Mouse (Mus musculus) ovary, adult 10 weeks (tissue): Measurements from ENCODE around the gene Ppil4. TPM values are rescaled to one million over a fixed set of nuclear protein-coding genes. Genes with fewer than 3 reads are reported as not detected.

Source experiments
- polyA plus RNA-seq: library from polyadenylated mRNA; stranded (reverse); fragments of 350-450 nt; fragmentation: Illumina TruSeq; extraction: RNeasy Lipid Tissue Mini Kit (QIAGEN cat#74804); gene quantifications from one replicate; pipeline ENCODE4 v1.2.3, GENCODE M21; 2014

Ppil4 gene
- polyA plus RNA-seq, result 107 TPM

DNA sequence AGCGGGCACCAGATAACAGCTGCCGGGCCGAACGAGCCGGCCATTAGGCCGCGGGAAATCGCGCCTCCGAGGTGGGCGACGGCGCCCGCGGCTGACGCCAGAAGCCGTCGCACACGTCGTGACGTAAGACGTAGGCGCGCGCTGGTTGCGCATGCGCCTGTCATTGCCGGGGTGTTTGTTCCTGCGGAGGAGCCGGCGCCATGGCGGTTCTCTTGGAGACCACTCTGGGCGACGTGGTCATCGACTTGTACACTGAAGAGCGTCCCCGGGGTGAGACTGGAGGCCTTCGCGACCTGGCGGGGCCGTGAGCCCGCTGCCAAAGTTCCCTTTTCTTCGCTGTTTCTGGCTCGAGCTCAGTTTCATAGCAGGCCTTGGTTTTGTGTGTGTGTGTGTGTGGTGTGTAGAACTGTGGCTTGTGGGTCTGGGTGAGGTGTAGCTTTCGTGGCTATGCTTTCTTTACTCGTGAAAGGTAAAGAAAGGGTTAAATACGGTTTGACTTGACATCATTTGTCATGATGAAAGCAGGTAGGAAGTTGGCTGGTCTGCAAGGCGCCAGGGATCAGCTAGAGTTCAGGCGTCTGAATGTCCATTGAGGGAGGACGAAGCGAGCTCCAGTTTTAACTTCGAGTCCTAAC lies at the start of gene Ppil4, which contains the start of gene Ginm1:
Gene Ppil4, plus strand, starts transcription at position 141 of the 635 bp plus-strand sequence.
Gene Ginm1, minus strand, starts transcription at position 74 of the 635 bp plus-strand sequence.

DNA sequence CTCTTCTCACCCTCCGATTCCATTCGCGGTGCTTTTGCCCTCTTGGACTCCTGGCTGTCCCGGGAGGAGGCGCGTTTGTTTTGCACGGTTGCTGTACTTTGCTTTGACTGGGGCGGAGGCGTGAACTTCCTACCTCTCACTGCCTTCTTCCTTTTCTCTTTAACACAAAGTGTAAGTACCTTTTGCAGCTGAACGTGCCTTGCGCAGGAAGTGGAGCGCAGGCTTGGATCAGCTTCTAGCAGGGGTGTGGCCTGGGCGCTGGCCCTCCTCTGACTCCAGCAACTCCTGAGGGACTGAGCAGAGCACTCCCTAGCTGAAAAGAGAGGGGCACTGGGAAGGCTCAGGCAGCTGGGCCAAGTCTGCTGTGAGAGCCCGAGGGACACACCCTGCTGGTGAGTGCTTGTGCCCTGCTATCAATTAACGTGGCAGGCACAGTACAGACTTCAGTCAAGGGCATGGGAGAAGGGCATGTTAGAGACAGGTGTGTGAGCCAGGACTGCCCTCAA lies 39.5 kb downstream of the Ppil4 start, which contains the start of gene Zc3h12d:
Gene Zc3h12d, plus strand, starts transcription at position 300 of the 506 bp plus-strand sequence.

Other genes starting within 250 kb of the Ppil4 start
- 17.6 TPM for gene Lrp11, start 203.1 kb upstream of the Ppil4 start, polyA plus RNA-seq
- 26.5 TPM for gene Nup43, start 125.4 kb upstream of the Ppil4 start, polyA plus RNA-seq
- 68.3 TPM for gene Pcmt1, start 111.8 kb upstream of the Ppil4 start, polyA plus RNA-seq
- gene Lats1, start 111.7 kb upstream of the Ppil4 start, polyA plus RNA-seq, result 79.7 TPM
- gene Katna1, start 66.9 kb upstream of the Ppil4 start, polyA plus RNA-seq, result 44.8 TPM
- gene Ginm1, start 67 bp upstream of the Ppil4 start, polyA plus RNA-seq, result 446 TPM
- 0.43 TPM for gene Zc3h12d, start 39.6 kb downstream of the Ppil4 start, polyA plus RNA-seq
- 159 TPM for gene Tab2, start 163.3 kb downstream of the Ppil4 start, polyA plus RNA-seq